10 mouse cellular contexts compared by ENCODE assay signal in the genomic region with DNA sequence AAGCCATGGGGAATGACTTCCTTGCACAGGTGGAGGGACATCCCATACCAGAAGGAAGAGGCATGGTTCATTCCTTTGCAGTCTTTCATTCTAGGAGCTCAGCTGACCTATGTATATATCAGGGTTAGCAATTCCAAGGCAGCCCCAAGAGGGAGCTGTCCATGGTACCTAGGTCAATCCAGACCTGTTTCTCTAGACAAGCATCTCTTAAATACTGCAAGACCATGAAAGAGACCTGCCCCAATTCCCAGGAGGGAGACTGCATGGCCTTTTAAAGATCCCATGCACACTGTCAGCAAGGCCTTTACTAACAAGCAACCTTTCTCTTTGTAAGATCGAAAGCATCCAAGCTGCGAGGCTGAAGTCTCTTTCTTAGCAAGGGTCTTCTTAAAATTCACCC.
DNase-seq lines count a peak whose midpoint lies in the region; ATAC-seq lines count a peak whose summit lies in the region.
"Had no signal": no experiment of that assay in that cellular context is flagged by ENCODE, and none has a peak within 500 bp of the region (broad histone marks: within the 10 kb centered on the region; RNA-seq: fewer than 3 reads in every experiment).

No protein-coding gene starts in this region.

- peak; percentile 63 for DNase-seq in hindbrain, embryonic 11.5 days (ENCODE audit: low spot score)
- DNase-seq in Muller cell, postnatal 12 days (ENCODE audit: inconsistent ontology term): peak; percentile 38
- DNase-seq in embryo, embryonic 11 days: peak; percentile 84
- DNase-seq in lung, postnatal 14 days: peak; percentile 58
- no peak for DNase-seq in cerebellum, postnatal 4 days (ENCODE audit: low spot score in 2 of 2)
- no peak for DNase-seq in cerebellum, adult 18-20 months

- no peak for ATAC-seq in hindbrain, embryonic 11.5 days (ENCODE audit: low FRiP score)
- no peak for ATAC-seq in hindbrain, embryonic 12.5 days (ENCODE audit: low FRiP score)
- ATAC-seq in frontal cortex, adult (ENCODE audit: low TSS enrichment): no peak

- WGBS in hindbrain, embryonic 11.5 days: 76% methylated on average over 2 of the region's 2 CpGs
- 89% methylated on average over 2 of the region's 2 CpGs for WGBS in hindbrain, embryonic 12.5 days

- H3K4me3 ChIP-seq in hindbrain, embryonic 11.5 days (ENCODE audit: low read depth, low read length): no peak overlapping the region
- H3K4me3 ChIP-seq in hindbrain, embryonic 12.5 days: no peak overlapping the region
- H3K4me3 ChIP-seq: liver, embryonic 15.5 days; stomach, embryonic 15.5 days had no signal

- H3K27ac ChIP-seq in hindbrain, embryonic 11.5 days (ENCODE audit: low read depth, low read length): no peak overlapping the region
- H3K27ac ChIP-seq in hindbrain, embryonic 12.5 days: no peak overlapping the region
- H3K27ac ChIP-seq: liver, embryonic 15.5 days; stomach, embryonic 15.5 days had no signal

- H3K4me1 ChIP-seq in hindbrain, embryonic 11.5 days (replicated peaks; ENCODE audit: control insufficient read depth, insufficient read depth, low read length): no peaks in the 10 kb centered on the region
- no peaks in the 10 kb centered on the region for H3K4me1 ChIP-seq in hindbrain, embryonic 12.5 days
- H3K4me1 ChIP-seq: liver, embryonic 15.5 days; stomach, embryonic 15.5 days had no signal

- no peak overlapping the region for H3K9ac ChIP-seq in hindbrain, embryonic 11.5 days (ENCODE audit: low read depth, low read length)
- H3K9ac ChIP-seq in hindbrain, embryonic 12.5 days: no peak overlapping the region
- H3K9ac ChIP-seq: liver, embryonic 15.5 days; stomach, embryonic 15.5 days had no signal

- H3K4me2 ChIP-seq in hindbrain, embryonic 11.5 days (replicated peaks; ENCODE audit: low read depth, low read length): no peak overlapping the region
- H3K4me2 ChIP-seq in hindbrain, embryonic 12.5 days (replicated peaks): no peak overlapping the region
- H3K4me2 ChIP-seq: liver, embryonic 15.5 days; stomach, embryonic 15.5 days had no signal

- no peaks in the 10 kb centered on the region for H3K9me3 ChIP-seq in hindbrain, embryonic 11.5 days (ENCODE audit: control insufficient read depth, low read length)
- no peaks in the 10 kb centered on the region for H3K9me3 ChIP-seq in hindbrain, embryonic 12.5 days (replicated peaks)
- H3K9me3 ChIP-seq: liver, embryonic 15.5 days; stomach, embryonic 15.5 days had no signal

- no peaks in the 10 kb centered on the region for H3K36me3 ChIP-seq in hindbrain, embryonic 11.5 days (ENCODE audit: control insufficient read depth, insufficient read depth, low read length)
- H3K36me3 ChIP-seq in hindbrain, embryonic 12.5 days: no peaks in the 10 kb centered on the region
- H3K36me3 ChIP-seq: liver, embryonic 15.5 days; stomach, embryonic 15.5 days had no signal

- H3K27me3 ChIP-seq in hindbrain, embryonic 11.5 days (ENCODE audit: control insufficient read depth, insufficient read depth, low read length): no peaks in the 10 kb centered on the region
- no peaks in the 10 kb centered on the region for H3K27me3 ChIP-seq in hindbrain, embryonic 12.5 days
- H3K27me3 ChIP-seq: liver, embryonic 15.5 days; stomach, embryonic 15.5 days had no signal

Comparison
In these comparisons a context has a peak if more than half of its experiments do, and no peak if none do; other contexts are left out.
1. DNase-seq: peak in hindbrain, embryonic 11.5 days (single experiment), Muller cell, postnatal 12 days (single experiment), embryo, embryonic 11 days (single experiment) and lung, postnatal 14 days (single experiment); none in cerebellum, postnatal 4 days (0 of 2) and cerebellum, adult 18-20 months (0 of 2).